Mouse (Mus musculus) G1E (cell line): ENCODE measurements at regions not wholly inside any gene's neighbourhood (a gene's known extent, or its start where the extent isn't known, plus 50 kb on each side); places are given as distances from the start of the nearest gene placed in this dataset.
"Not testable (repeated sequence)": the region's sequence is repeated elsewhere in the genome, so short reads cannot be mapped to it uniquely, and the experiment has no call there.

Experiments
- ATAC-seq: 2 replicates; pipeline ENCODE4 v1.8.0; 2016; ENCODE audit warnings: mild to moderate bottlenecking; ENCODE audit not compliant: insufficient number of reproducible peaks, poor library complexity, low FRiP score, severe bottlenecking; ENCODE audit errors: extremely low read depth
- DNase-seq: peaks from one replicate; pipeline ENCODE4 v3.0.0; 2012; ENCODE audit warnings: low spot score
- H3K27me3 ChIP-seq: 2 replicates; pipeline ENCODE4 v1.6.1; 2012; ENCODE audit warnings: mild to moderate bottlenecking, low read length, inconsistent platforms; ENCODE audit not compliant: insufficient read depth
- H3K36me3 ChIP-seq: replicated peaks from 2 replicates; pipeline ENCODE3; 2012; ENCODE audit warnings: mild to moderate bottlenecking, inconsistent platforms
- H3K4me1 ChIP-seq: 2 replicates; pipeline ENCODE4 v1.6.1; 2012; ENCODE audit warnings: low read depth, low read length, inconsistent platforms, mixed read lengths; ENCODE audit not compliant: insufficient read depth
- H3K4me3 ChIP-seq: 2 replicates; pipeline ENCODE4 v1.5.1; 2012; ENCODE audit warnings: low read depth, mild to moderate bottlenecking, inconsistent platforms, low read length, moderate library complexity, mixed read lengths
- H3K9me3 ChIP-seq: replicated peaks from 2 replicates; pipeline ENCODE4 v1.6.1; 2012; ENCODE audit warnings: inconsistent platforms
- CTCF ChIP-seq: IDR thresholded peaks from 2 replicates; pipeline ENCODE4 v1.5.1; 2012; ENCODE audit warnings: low read depth, low read length, inconsistent platforms, mixed read lengths
- GATA1 ChIP-seq: IDR thresholded peaks from 2 replicates; pipeline ENCODE4 v1.6.1; 2012; ENCODE audit warnings: borderline replicate concordance, low read length, inconsistent platforms, mixed read lengths
- GATA2 ChIP-seq: IDR thresholded peaks from 2 replicates; pipeline ENCODE4 v1.6.1; 2012; ENCODE audit warnings: low read depth, low read length, inconsistent platforms, borderline replicate concordance
- POLR2AphosphoS5 ChIP-seq: IDR thresholded peaks from 2 replicates; pipeline ENCODE4 v1.6.1; 2012; ENCODE audit warnings: low read depth, low read length, inconsistent platforms; ENCODE audit not compliant: insufficient replicate concordance
- TAL1 ChIP-seq: conservative IDR thresholded peaks from 2 replicates; pipeline ENCODE4 v1.6.1; 2012; ENCODE audit warnings: low read depth, low read length, inconsistent platforms, mixed read lengths

- DNase-seq: no peak
- H3K27me3 ChIP-seq: no peaks in the 10 kb centered on the region
- TF ChIP-seq GATA2: no peak
- no peak overlapping the region for H3K4me3 ChIP-seq
- no peak for ATAC-seq
- no peaks in the 10 kb centered on the region for H3K36me3 ChIP-seq
- H3K9me3 ChIP-seq: no peaks in the 10 kb centered on the region
- H3K4me1 ChIP-seq: no peaks in the 10 kb centered on the region
These were observed 471.4 kb upstream of the 2610301B20Rik start for GRCm38 (mm10) chr4:10402928-10403327.

GRCm38 (mm10) chr4:10404438-10404837 is 469.9 kb upstream of the 2610301B20Rik start:
- TF ChIP-seq TAL1 (no peak), GATA1 (no peak), GATA2 (no peak), POLR2AphosphoS5 (no peak)

GRCm38 (mm10) chr4:10405102-10405501 is 469.2 kb upstream of the 2610301B20Rik start:
- Histone ChIP-seq H3K9me3 (no peaks in the 10 kb centered on the region), H3K27me3 (no peaks in the 10 kb centered on the region), H3K4me1 (no peaks in the 10 kb centered on the region), H3K36me3 (no peaks in the 10 kb centered on the region), H3K4me3 (no peak overlapping the region)
- ATAC-seq: no peak
- TF ChIP-seq GATA2 (no peak), CTCF (no peak), GATA1 (no peak), POLR2AphosphoS5 (no peak)
- DNase-seq: no peak

More at GRCm38 (mm10) chr4:10404438-10404837, 469.9 kb upstream of the 2610301B20Rik start:
- no peak for ATAC-seq
- Histone ChIP-seq H3K9me3 (no peaks in the 10 kb centered on the region), H3K36me3 (no peaks in the 10 kb centered on the region), H3K4me3 (no peak overlapping the region), H3K4me1 (no peaks in the 10 kb centered on the region), H3K27me3 (no peaks in the 10 kb centered on the region)
- no peak for DNase-seq

GRCm38 (mm10) chr4:10414274-10414673 is 460.0 kb upstream of the 2610301B20Rik start:
- TF ChIP-seq CTCF: no peak
- TF ChIP-seq POLR2AphosphoS5: no peak
- TF ChIP-seq GATA1: no peak
- no peak for TF ChIP-seq GATA2
- no peak for TF ChIP-seq TAL1

GRCm38 (mm10) chr4:10421354-10421753 is 452.9 kb upstream of the 2610301B20Rik start:
- no peaks in the 10 kb centered on the region for H3K4me1 ChIP-seq
- no peaks in the 10 kb centered on the region for H3K27me3 ChIP-seq
- H3K4me3 ChIP-seq: no peak overlapping the region
- ATAC-seq: no peak
- no peaks in the 10 kb centered on the region for H3K9me3 ChIP-seq
- TF ChIP-seq POLR2AphosphoS5 (no peak), CTCF (no peak), TAL1 (no peak), GATA2 (no peak), GATA1 (no peak)
- DNase-seq: no peak
- H3K36me3 ChIP-seq: no peaks in the 10 kb centered on the region

More at GRCm38 (mm10) chr4:10414274-10414673, 460.0 kb upstream of the 2610301B20Rik start:
- ATAC-seq: no peak
- no peak for DNase-seq
- Histone ChIP-seq H3K4me3 (no peak overlapping the region), H3K27me3 (no peaks in the 10 kb centered on the region), H3K36me3 (no peaks in the 10 kb centered on the region), H3K9me3 (no peaks in the 10 kb centered on the region), H3K4me1 (no peaks in the 10 kb centered on the region)

- Histone ChIP-seq H3K4me1 (no peaks in the 10 kb centered on the region), H3K36me3 (no peaks in the 10 kb centered on the region), H3K27me3 (no peaks in the 10 kb centered on the region), H3K9me3 (no peaks in the 10 kb centered on the region), H3K4me3 (no peak overlapping the region)
- no peak for DNase-seq
- no peak for TF ChIP-seq GATA1
- TF ChIP-seq GATA2: no peak
- no peak for TF ChIP-seq POLR2AphosphoS5
- TF ChIP-seq CTCF: no peak
- no peak for TF ChIP-seq TAL1
- ATAC-seq: no peak
These were observed 439.9 kb upstream of the 2610301B20Rik start for GRCm38 (mm10) chr4:10434438-10434837.

GRCm38 (mm10) chr4:10439921-10440320 is 434.4 kb upstream of the 2610301B20Rik start:
- not testable (repeated sequence) for H3K4me3 ChIP-seq, H3K36me3 ChIP-seq, H3K9me3 ChIP-seq, H3K4me1 ChIP-seq, ATAC-seq, DNase-seq, H3K27me3 ChIP-seq
